Mouse (Mus musculus): Measurements from ENCODE around the gene Olfr1019. TPM values are rescaled to one million over a fixed set of nuclear protein-coding genes. Genes with fewer than 3 reads are reported as not detected.

The Olfr1019 gene
- total RNA-seq (2014; rRNA removed) (0.08 TPM in 1 of 2 replicates, not detected in the other), polyA plus RNA-seq (2015; fragmentation: Nextera tagmentation; extraction: Ambion mirVana) (not detected in 2 replicates)

- TF ChIP-seq CTCF (IDR thresholded peaks at IDR 0.05; ENCODE audit: low read depth): no peak
- H3K27me3 ChIP-seq (ENCODE audit: insufficient read depth, low read length): no peaks in the 10 kb centered on the region
- no peak within 1 kb of the TSS for H3K4me3 ChIP-seq (ENCODE audit: low read depth, low read length)
- H3K36me3 ChIP-seq (ENCODE audit: insufficient read depth): no peaks in the 10 kb centered on the region
- no peak within 1 kb of the TSS for H3K27ac ChIP-seq (ENCODE audit: low read depth, low read length)
- no peaks in the 10 kb centered on the region for H3K9me3 ChIP-seq (ENCODE audit: low read length)
- DNase-seq: no peak
- no peak for ATAC-seq
- H3K4me1 ChIP-seq (ENCODE audit: insufficient read depth): no peaks in the 10 kb centered on the region
- H3K9ac ChIP-seq: no peak within 1 kb of the TSS
- H3K4me2 ChIP-seq (ENCODE audit: low read depth): no peak within 1 kb of the TSS
Observed at GRCm38 (mm10) chr2:85845383-85845782, at the start of gene Olfr1019. Olfr1019 (minus strand) TSS chr2:85845483.

- Histone ChIP-seq H3K36me3 (ENCODE audit: insufficient read depth) (no peaks in the 10 kb centered on the region), H3K4me2 (ENCODE audit: low read depth) (no peak within 1 kb of the TSS), H3K4me3 (ENCODE audit: low read depth, low read length) (no peak within 1 kb of the TSS), H3K9ac (no peak within 1 kb of the TSS), H3K27ac (ENCODE audit: low read depth, low read length) (no peak within 1 kb of the TSS), H3K27me3 (ENCODE audit: insufficient read depth, low read length) (no peaks in the 10 kb centered on the region), H3K9me3 (ENCODE audit: low read length) (no peaks in the 10 kb centered on the region), H3K4me1 (ENCODE audit: insufficient read depth) (no peaks in the 10 kb centered on the region)
- 68% methylated on average over 2 of the region's 2 CpGs for WGBS
- DNase-seq (no peak), ATAC-seq (no peak)
- no peak for TF ChIP-seq CTCF (IDR thresholded peaks at IDR 0.05; ENCODE audit: low read depth)
Observed at GRCm38 (mm10) chr2:85885340-85885739, 40.1 kb upstream of the Olfr1019 start, which contains the start of gene Olfr1023. Olfr1023 (plus strand) TSS chr2:85885640.

- H3K27me3 ChIP-seq (ENCODE audit: insufficient read depth, low read length): no peaks in the 10 kb centered on the region
- H3K27ac ChIP-seq (ENCODE audit: low read depth, low read length): no peak within 1 kb of the TSS
- no peak for TF ChIP-seq CTCF (IDR thresholded peaks at IDR 0.05; ENCODE audit: low read depth)
- no peak for DNase-seq
- no peaks in the 10 kb centered on the region for H3K36me3 ChIP-seq (ENCODE audit: insufficient read depth)
- H3K4me2 ChIP-seq (ENCODE audit: low read depth): no peak within 1 kb of the TSS
- WGBS: 61% methylated on average over 2 of the region's 2 CpGs
- no peak within 1 kb of the TSS for H3K9ac ChIP-seq
- no peaks in the 10 kb centered on the region for H3K9me3 ChIP-seq (ENCODE audit: low read length)
- H3K4me3 ChIP-seq (ENCODE audit: low read depth, low read length): no peak within 1 kb of the TSS
- ATAC-seq: no peak
- no peaks in the 10 kb centered on the region for H3K4me1 ChIP-seq (ENCODE audit: insufficient read depth)
Observed at GRCm38 (mm10) chr2:85868294-85868693, 23.0 kb upstream of the Olfr1019 start, which contains the start of gene Olfr1022. Olfr1022 (plus strand) TSS chr2:85868594.

GRCm38 (mm10) chr2:85846730-85847129 lies 1.4 kb upstream of the Olfr1019 start, which contains the start of gene Olfr1020:
Olfr1020 (plus strand) TSS chr2:85847030.
- no peak within 1 kb of the TSS for H3K4me2 ChIP-seq (ENCODE audit: low read depth)
- ATAC-seq: no peak
- H3K9ac ChIP-seq: no peak within 1 kb of the TSS
- H3K27ac ChIP-seq (ENCODE audit: low read depth, low read length): no peak within 1 kb of the TSS
- H3K4me1 ChIP-seq (ENCODE audit: insufficient read depth): no peaks in the 10 kb centered on the region
- H3K4me3 ChIP-seq (ENCODE audit: low read depth, low read length): no peak within 1 kb of the TSS
- TF ChIP-seq CTCF (IDR thresholded peaks at IDR 0.05; ENCODE audit: low read depth): no peak
- H3K36me3 ChIP-seq (ENCODE audit: insufficient read depth): no peaks in the 10 kb centered on the region
- no peak for DNase-seq
- H3K27me3 ChIP-seq (ENCODE audit: insufficient read depth, low read length): no peaks in the 10 kb centered on the region
- 86% methylated on average over 1 of the region's 1 CpGs for WGBS
- H3K9me3 ChIP-seq (ENCODE audit: low read length): no peaks in the 10 kb centered on the region

- DNase-seq: no peak
- TF ChIP-seq CTCF (IDR thresholded peaks at IDR 0.05; ENCODE audit: low read depth): no peak
- H3K4me2 ChIP-seq (ENCODE audit: low read depth): no peak within 1 kb of the TSS
- no peaks in the 10 kb centered on the region for H3K36me3 ChIP-seq (ENCODE audit: insufficient read depth)
- no peaks in the 10 kb centered on the region for H3K4me1 ChIP-seq (ENCODE audit: insufficient read depth)
- no peak within 1 kb of the TSS for H3K4me3 ChIP-seq (ENCODE audit: low read depth, low read length)
- H3K9me3 ChIP-seq (ENCODE audit: low read length): no peaks in the 10 kb centered on the region
- ATAC-seq: no peak
- no peak within 1 kb of the TSS for H3K27ac ChIP-seq (ENCODE audit: low read depth, low read length)
- H3K9ac ChIP-seq: no peak within 1 kb of the TSS
- no peaks in the 10 kb centered on the region for H3K27me3 ChIP-seq (ENCODE audit: insufficient read depth, low read length)
Observed at GRCm38 (mm10) chr2:85818179-85818578, 27.1 kb downstream of the Olfr1019 start, which contains the start of gene Olfr1018. Olfr1018 (plus strand) TSS chr2:85818479.

- no peak overlapping the region for H3K4me3 ChIP-seq (ENCODE audit: low read depth, low read length)
- no peak overlapping the region for H3K27ac ChIP-seq (ENCODE audit: low read depth, low read length)
- 94% methylated on average over 4 of the region's 4 CpGs for WGBS
- no peak overlapping the region for H3K9ac ChIP-seq
- no peak overlapping the region for H3K4me2 ChIP-seq (ENCODE audit: low read depth)
- DNase-seq (no peak), ATAC-seq (no peak)
- H3K27me3 ChIP-seq (ENCODE audit: insufficient read depth, low read length): no peaks in the 10 kb centered on the region
- no peak for TF ChIP-seq CTCF (IDR thresholded peaks at IDR 0.05; ENCODE audit: low read depth)
- H3K36me3 ChIP-seq (ENCODE audit: insufficient read depth): no peaks in the 10 kb centered on the region
- no peaks in the 10 kb centered on the region for H3K9me3 ChIP-seq (ENCODE audit: low read length)
- no peaks in the 10 kb centered on the region for H3K4me1 ChIP-seq (ENCODE audit: insufficient read depth)
Observed at GRCm38 (mm10) chr2:85804501-85804900, 40.8 kb downstream of the Olfr1019 start.

GRCm38 (mm10) chr2:85802444-85802843 lies 42.8 kb downstream of the Olfr1019 start, which contains the start of gene Olfr1016:
Olfr1016 (minus strand) TSS chr2:85802544.
- DNase-seq (no peak), ATAC-seq (no peak)
- H3K27ac ChIP-seq (ENCODE audit: low read depth, low read length): no peak within 1 kb of the TSS
- H3K4me3 ChIP-seq (ENCODE audit: low read depth, low read length): no peak within 1 kb of the TSS
- H3K9me3 ChIP-seq (ENCODE audit: low read length): no peaks in the 10 kb centered on the region
- no peak for TF ChIP-seq CTCF (IDR thresholded peaks at IDR 0.05; ENCODE audit: low read depth)
- H3K36me3 ChIP-seq (ENCODE audit: insufficient read depth): no peaks in the 10 kb centered on the region
- WGBS: 93% methylated on average over 2 of the region's 2 CpGs
- no peak within 1 kb of the TSS for H3K9ac ChIP-seq
- no peak within 1 kb of the TSS for H3K4me2 ChIP-seq (ENCODE audit: low read depth)
- H3K4me1 ChIP-seq (ENCODE audit: insufficient read depth): no peaks in the 10 kb centered on the region
- H3K27me3 ChIP-seq (ENCODE audit: insufficient read depth, low read length): no peaks in the 10 kb centered on the region
